Mouse (Mus musculus): ENCODE data around the gene Sult6b2. TPM values are rescaled to one million over a fixed set of nuclear protein-coding genes. Genes with fewer than 3 reads are reported as not detected.
A peak's percentile ranks its signal among the peaks of the same experiment; 100 is the strongest.

Gene Sult6b2
- polyA plus RNA-seq, 1 experiment from 2014 or later: 0.25 TPM

DNA sequence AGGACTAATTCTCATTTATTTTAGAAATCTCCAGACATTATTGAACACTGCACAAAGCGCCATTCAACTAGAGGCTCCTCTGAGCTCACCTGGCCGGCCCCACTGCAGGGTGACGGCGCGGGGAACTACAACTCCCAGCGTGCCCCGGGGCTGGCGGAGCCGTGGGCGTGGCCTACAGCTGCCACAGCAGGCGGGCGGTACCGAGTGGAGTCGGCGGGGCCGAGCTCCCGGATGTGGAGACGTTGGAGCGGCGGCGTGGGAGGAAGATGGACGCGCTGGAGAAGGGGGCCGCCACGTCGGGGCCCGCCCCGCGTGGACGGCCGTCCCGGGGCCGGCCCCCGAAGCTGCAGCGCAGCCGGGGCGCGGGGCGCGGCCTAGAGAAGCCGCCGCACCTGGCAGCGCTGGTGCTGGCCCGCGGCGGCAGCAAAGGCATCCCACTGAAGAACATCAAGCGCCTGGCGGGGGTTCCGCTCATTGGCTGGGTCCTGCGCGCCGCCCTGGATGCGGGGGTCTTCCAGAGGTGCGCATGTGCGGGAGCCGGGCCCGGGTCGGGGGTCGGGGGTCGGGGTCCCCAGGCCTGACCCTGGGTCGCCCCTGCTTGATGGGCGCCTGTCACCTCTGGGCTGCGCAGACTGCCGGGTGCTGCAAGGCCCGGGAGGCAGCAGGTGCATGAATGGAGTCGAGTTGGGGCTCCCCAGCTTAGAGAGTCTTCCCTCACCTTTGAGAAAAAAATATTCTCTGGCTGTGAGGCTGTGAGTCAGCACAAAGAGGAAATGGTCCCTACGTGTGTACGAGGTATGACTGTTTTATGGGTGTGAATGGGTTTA lies 47.6 kb downstream of the Sult6b2 start, which contains the start of gene Cmas:
Gene Cmas, plus strand, starts transcription at position 180 of the 827 bp plus-strand sequence.
- H3K4me3 ChIP-seq (ENCODE audit: low read depth, low read length): peak within 1 kb of the TSS; percentile 65
- H3K27me3 ChIP-seq (ENCODE audit: control insufficient read depth, insufficient read depth, low read depth, low read length): no peaks in the 10 kb centered on the region
- H3K4me1 ChIP-seq (ENCODE audit: control insufficient read depth, insufficient read depth, low read length): peaks cover 24% of the 10 kb centered on the region
- peak within 1 kb of the TSS; percentile 89 for H3K9ac ChIP-seq (ENCODE audit: low read depth, low read length)
- ATAC-seq: peak; percentile 94
- under 1% methylated on average over 61 of the region's 68 CpGs for WGBS
- H3K4me2 ChIP-seq (ENCODE audit: low read length): peak within 1 kb of the TSS; percentile 56
- H3K27ac ChIP-seq (ENCODE audit: low read length): peak within 1 kb of the TSS; percentile 86
- no peaks in the 10 kb centered on the region for H3K9me3 ChIP-seq (replicated peaks; ENCODE audit: control insufficient read depth, low read length, poor library complexity, severe bottlenecking)
- H3K36me3 ChIP-seq (ENCODE audit: control insufficient read depth, insufficient read depth, low read length): no peaks in the 10 kb centered on the region; the same call in 1 of the 2 replicates

DNA sequence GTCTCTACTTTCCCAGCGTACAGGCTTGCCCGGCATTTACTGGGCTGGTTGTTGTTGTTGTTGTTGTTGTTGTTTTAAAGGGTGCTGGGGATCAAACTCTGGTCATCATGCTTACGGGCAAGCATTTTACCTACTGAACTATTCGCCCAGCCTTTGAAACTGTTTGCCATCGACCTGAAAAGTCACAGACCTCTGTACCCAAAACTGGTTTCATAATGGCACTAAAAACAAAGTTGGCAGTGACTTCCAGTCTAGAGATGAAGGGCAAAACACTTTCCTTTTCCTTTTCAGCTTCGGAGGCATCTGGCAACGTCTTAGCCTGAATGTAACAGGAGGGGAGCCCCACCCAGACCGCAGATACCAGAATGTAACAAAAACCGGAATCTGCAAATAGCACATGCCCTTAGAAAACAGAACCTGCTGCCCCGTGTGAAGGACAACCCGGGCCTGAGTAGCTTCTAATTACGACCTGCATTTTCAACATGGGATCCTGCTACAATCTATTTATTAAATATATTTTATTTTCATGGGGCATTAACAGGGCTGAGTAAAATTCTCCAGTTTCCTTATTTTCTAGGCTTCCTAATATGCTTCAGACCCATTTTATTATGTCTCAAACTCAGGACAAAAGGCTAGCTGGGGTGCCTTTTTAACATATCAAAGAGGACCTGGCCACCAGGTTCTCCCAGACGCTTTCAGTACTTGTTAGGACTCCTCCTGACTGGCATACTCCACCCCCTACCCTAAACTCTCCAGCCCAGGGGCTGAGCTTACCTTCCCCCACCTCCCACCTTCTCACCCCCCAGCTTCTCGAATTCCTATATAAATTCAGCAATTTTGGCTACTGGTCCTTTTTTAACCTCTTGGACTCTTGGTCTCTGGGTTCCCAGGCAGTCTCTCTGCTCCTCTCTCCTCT lies 51.7 kb downstream of the Sult6b2 start:
- Histone ChIP-seq H3K4me1 (ENCODE audit: control insufficient read depth, insufficient read depth, low read length) (peaks cover 1% of the 10 kb centered on the region; the same call in 1 of the 2 replicates), H3K9ac (ENCODE audit: low read depth, low read length) (no peak overlapping the region), H3K4me2 (ENCODE audit: low read length) (no peak overlapping the region), H3K27me3 (ENCODE audit: control insufficient read depth, insufficient read depth, low read depth, low read length) (no peaks in the 10 kb centered on the region), H3K4me3 (ENCODE audit: low read depth, low read length) (no peak overlapping the region), H3K36me3 (ENCODE audit: control insufficient read depth, insufficient read depth, low read length) (no peaks in the 10 kb centered on the region), H3K27ac (ENCODE audit: low read length) (no peak overlapping the region), H3K9me3 (replicated peaks; ENCODE audit: control insufficient read depth, low read length, poor library complexity, severe bottlenecking) (no peaks in the 10 kb centered on the region)
- ATAC-seq: no peak
- WGBS: 41% methylated on average over 14 of the region's 14 CpGs

- no peak overlapping the region for H3K9ac ChIP-seq (ENCODE audit: low read depth, low read length)
- H3K4me3 ChIP-seq (ENCODE audit: low read depth, low read length): no peak overlapping the region
- peak; percentile 57 for ATAC-seq
- no peaks in the 10 kb centered on the region for H3K27me3 ChIP-seq (ENCODE audit: control insufficient read depth, insufficient read depth, low read depth, low read length)
- WGBS: 59% methylated on average over 9 of the region's 9 CpGs
- H3K27ac ChIP-seq (ENCODE audit: low read length): no peak overlapping the region
- H3K4me1 ChIP-seq (ENCODE audit: control insufficient read depth, insufficient read depth, low read length): no peaks in the 10 kb centered on the region
- no peaks in the 10 kb centered on the region for H3K9me3 ChIP-seq (replicated peaks; ENCODE audit: control insufficient read depth, low read length, poor library complexity, severe bottlenecking)
- no peaks in the 10 kb centered on the region for H3K36me3 ChIP-seq (ENCODE audit: control insufficient read depth, insufficient read depth, low read length)
- H3K4me2 ChIP-seq (ENCODE audit: low read length): no peak overlapping the region
These were observed 52.9 kb downstream of the Sult6b2 start for GRCm38 (mm10) chr6:142751365-142751764.

- 84% methylated on average over 8 of the region's 8 CpGs for WGBS
These were observed 56.1 kb downstream of the Sult6b2 start for GRCm38 (mm10) chr6:142748057-142748708.

GRCm38 (mm10) chr6:142747165-142747564 lies 57.1 kb downstream of the Sult6b2 start:
- Histone ChIP-seq H3K9ac (ENCODE audit: low read depth, low read length) (no peak overlapping the region), H3K4me3 (ENCODE audit: low read depth, low read length) (no peak overlapping the region), H3K9me3 (replicated peaks; ENCODE audit: control insufficient read depth, low read length, poor library complexity, severe bottlenecking) (no peaks in the 10 kb centered on the region), H3K27me3 (ENCODE audit: control insufficient read depth, insufficient read depth, low read depth, low read length) (no peaks in the 10 kb centered on the region), H3K4me1 (ENCODE audit: control insufficient read depth, insufficient read depth, low read length) (no peaks in the 10 kb centered on the region), H3K36me3 (ENCODE audit: control insufficient read depth, insufficient read depth, low read length) (no peaks in the 10 kb centered on the region), H3K27ac (ENCODE audit: low read length) (no peak overlapping the region), H3K4me2 (ENCODE audit: low read length) (no peak overlapping the region)
- no peak for ATAC-seq
- WGBS: 91% methylated on average over 2 of the region's 2 CpGs

More at GRCm38 (mm10) chr6:142748057-142748708, 56.1 kb downstream of the Sult6b2 start:
- Histone ChIP-seq H3K4me2 (ENCODE audit: low read length) (no peak overlapping the region), H3K9ac (ENCODE audit: low read depth, low read length) (no peak overlapping the region), H3K36me3 (ENCODE audit: control insufficient read depth, insufficient read depth, low read length) (no peaks in the 10 kb centered on the region), H3K4me3 (ENCODE audit: low read depth, low read length) (no peak overlapping the region), H3K9me3 (replicated peaks; ENCODE audit: control insufficient read depth, low read length, poor library complexity, severe bottlenecking) (no peaks in the 10 kb centered on the region), H3K27ac (ENCODE audit: low read length) (no peak overlapping the region), H3K27me3 (ENCODE audit: control insufficient read depth, insufficient read depth, low read depth, low read length) (no peaks in the 10 kb centered on the region), H3K4me1 (ENCODE audit: control insufficient read depth, insufficient read depth, low read length) (no peaks in the 10 kb centered on the region)
- no peak for ATAC-seq

DNA sequence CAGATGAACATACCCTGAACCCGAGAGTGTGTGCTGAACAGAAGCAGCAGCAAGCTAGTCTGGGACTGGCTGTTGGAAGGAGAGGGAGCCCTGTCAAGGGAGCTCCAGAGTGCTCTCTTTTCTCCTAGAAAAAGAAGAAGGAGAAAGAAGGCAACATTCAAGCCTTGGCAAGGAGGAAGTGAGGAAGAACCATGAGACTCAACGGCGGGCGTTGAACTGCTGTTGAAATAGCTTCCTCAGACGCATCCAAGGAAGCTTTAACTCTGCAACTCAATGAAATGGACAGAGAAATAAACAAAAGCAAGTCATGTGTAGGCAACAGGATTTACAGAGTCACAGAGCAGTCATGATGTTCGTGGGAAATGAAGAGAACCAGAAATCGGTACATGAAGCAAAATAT lies 57.5 kb downstream of the Sult6b2 start:
- no peaks in the 10 kb centered on the region for H3K27me3 ChIP-seq (ENCODE audit: control insufficient read depth, insufficient read depth, low read depth, low read length)
- H3K4me2 ChIP-seq (ENCODE audit: low read length): no peak overlapping the region
- no peak overlapping the region for H3K4me3 ChIP-seq (ENCODE audit: low read depth, low read length)
- WGBS: 83% methylated on average over 7 of the region's 7 CpGs
- no peaks in the 10 kb centered on the region for H3K4me1 ChIP-seq (ENCODE audit: control insufficient read depth, insufficient read depth, low read length)
- no peaks in the 10 kb centered on the region for H3K9me3 ChIP-seq (replicated peaks; ENCODE audit: control insufficient read depth, low read length, poor library complexity, severe bottlenecking)
- no peaks in the 10 kb centered on the region for H3K36me3 ChIP-seq (ENCODE audit: control insufficient read depth, insufficient read depth, low read length)
- H3K9ac ChIP-seq (ENCODE audit: low read depth, low read length): no peak overlapping the region
- ATAC-seq: no peak
- no peak overlapping the region for H3K27ac ChIP-seq (ENCODE audit: low read length)

- H3K4me1 ChIP-seq (ENCODE audit: control insufficient read depth, insufficient read depth, low read length): no peaks in the 10 kb centered on the region
- H3K27me3 ChIP-seq (ENCODE audit: control insufficient read depth, insufficient read depth, low read depth, low read length): no peaks in the 10 kb centered on the region
- 96% methylated on average over 5 of the region's 5 CpGs for whole genome bisulfite sequencing
- no peaks in the 10 kb centered on the region for H3K9me3 ChIP-seq (replicated peaks; ENCODE audit: control insufficient read depth, low read length, poor library complexity, severe bottlenecking)
- H3K4me3 ChIP-seq (ENCODE audit: low read depth, low read length): no peak overlapping the region
- H3K27ac ChIP-seq (ENCODE audit: low read length): no peak overlapping the region
- H3K36me3 ChIP-seq (ENCODE audit: control insufficient read depth, insufficient read depth, low read length): no peaks in the 10 kb centered on the region
- no peak for ATAC-seq
- H3K4me2 ChIP-seq (ENCODE audit: low read length): no peak overlapping the region
- H3K9ac ChIP-seq (ENCODE audit: low read depth, low read length): no peak overlapping the region
These were observed 58.8 kb downstream of the Sult6b2 start for GRCm38 (mm10) chr6:142745484-142745883.

GRCm38 (mm10) chr6:142743193-142743592 lies 61.1 kb downstream of the Sult6b2 start:
- no peaks in the 10 kb centered on the region for H3K36me3 ChIP-seq (ENCODE audit: control insufficient read depth, insufficient read depth, low read length)
- no peak for ATAC-seq
- 59% methylated on average over 4 of the region's 4 CpGs for WGBS

More at GRCm38 (mm10) chr6:142743193-142743592, 61.1 kb downstream of the Sult6b2 start:
- H3K4me3 ChIP-seq (ENCODE audit: low read depth, low read length): no peak overlapping the region
- no peak overlapping the region for H3K9ac ChIP-seq (ENCODE audit: low read depth, low read length)
- no peaks in the 10 kb centered on the region for H3K9me3 ChIP-seq (replicated peaks; ENCODE audit: control insufficient read depth, low read length, poor library complexity, severe bottlenecking)
- H3K4me2 ChIP-seq (ENCODE audit: low read length): no peak overlapping the region
- H3K4me1 ChIP-seq (ENCODE audit: control insufficient read depth, insufficient read depth, low read length): no peaks in the 10 kb centered on the region
- no peak overlapping the region for H3K27ac ChIP-seq (ENCODE audit: low read length)
- H3K27me3 ChIP-seq (ENCODE audit: control insufficient read depth, insufficient read depth, low read depth, low read length): no peaks in the 10 kb centered on the region

Measured in midbrain, embryonic 16.5 days (tissue).